Mouse (Mus musculus): ENCODE results near the gene Gm28230.

DNA sequence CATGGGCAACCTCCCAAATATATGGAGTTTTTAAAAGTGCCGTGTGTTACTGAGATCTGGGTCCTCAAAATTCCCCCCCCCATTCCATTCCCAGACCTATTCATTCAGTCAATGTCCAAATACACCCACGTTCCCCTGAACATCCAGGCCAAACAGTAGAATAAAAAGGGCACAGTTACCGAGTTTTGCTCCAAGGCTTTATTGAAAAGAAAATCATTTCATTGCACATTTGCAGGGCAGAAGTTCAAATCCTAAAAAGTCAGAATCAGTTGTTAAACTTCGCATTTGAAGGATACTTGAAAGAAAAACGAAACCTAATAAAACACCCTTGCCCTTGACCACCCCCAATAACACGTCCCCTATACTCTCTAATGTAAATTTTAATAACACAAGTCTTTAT lies 23.7 kb upstream of the Gm28230 start:
- TF ChIP-seq GATA1 (IDR thresholded peaks at IDR 0.05; ENCODE audit: low read length) (no peak), TAL1 (IDR thresholded peaks at IDR 0.05; ENCODE audit: low read length) (no peak)
